Mouse (Mus musculus) spleen, adult 2 months (tissue): ENCODE measurements around the gene Chek2.

Experiments
- CTCF ChIP-seq: fragments of 200-500 bp; IDR thresholded peaks from 2 replicates; pipeline ENCODE4 v1.5.1; 2011; ENCODE audit warnings: mild to moderate bottlenecking, inconsistent platforms; ENCODE audit not compliant: insufficient read depth, insufficient read length, insufficient replicate concordance; ENCODE audit errors: extremely low read depth
- POLR2A ChIP-seq: fragments of 200-500 bp; IDR thresholded peaks from 2 replicates; pipeline ENCODE4 v1.6.1; 2011; ENCODE audit warnings: low read depth, low read length, inconsistent platforms

DNA sequence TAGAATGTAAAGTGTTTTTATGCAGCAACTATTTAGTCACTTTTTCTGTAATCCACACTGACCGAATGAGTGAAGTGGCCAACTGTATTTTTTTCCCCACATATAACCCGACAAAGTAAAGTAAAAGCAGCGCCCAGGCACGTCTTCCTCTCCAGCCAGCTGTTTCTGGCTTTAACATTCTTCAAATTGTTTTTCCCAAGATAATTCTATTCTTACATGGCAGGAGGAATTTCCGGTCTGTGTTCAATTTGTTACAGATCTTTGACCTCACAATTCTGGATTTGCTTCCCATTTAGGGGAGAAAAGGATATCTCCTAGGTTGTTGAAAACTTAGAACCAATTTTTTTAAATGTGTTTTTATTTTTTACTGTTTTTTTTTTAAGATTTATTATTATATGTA, 17.3 kb downstream of the Chek2 start:
- TF ChIP-seq POLR2A (no peak), CTCF (no peak)
